Mouse (Mus musculus) stomach, postnatal 0 days (tissue): Measurements from ENCODE around the gene Nap1l5.

Source experiments
- CTCF ChIP-seq: IDR thresholded peaks from 2 replicates; pipeline ENCODE4 v1.5.1; 2016; ENCODE audit warnings: antibody characterized with exemption, low read depth, mild to moderate bottlenecking, moderate library complexity
- EP300 ChIP-seq: optimal IDR thresholded peaks from 2 replicates; pipeline ENCODE3; 2016; ENCODE audit warnings: antibody characterized with exemption

DNA sequence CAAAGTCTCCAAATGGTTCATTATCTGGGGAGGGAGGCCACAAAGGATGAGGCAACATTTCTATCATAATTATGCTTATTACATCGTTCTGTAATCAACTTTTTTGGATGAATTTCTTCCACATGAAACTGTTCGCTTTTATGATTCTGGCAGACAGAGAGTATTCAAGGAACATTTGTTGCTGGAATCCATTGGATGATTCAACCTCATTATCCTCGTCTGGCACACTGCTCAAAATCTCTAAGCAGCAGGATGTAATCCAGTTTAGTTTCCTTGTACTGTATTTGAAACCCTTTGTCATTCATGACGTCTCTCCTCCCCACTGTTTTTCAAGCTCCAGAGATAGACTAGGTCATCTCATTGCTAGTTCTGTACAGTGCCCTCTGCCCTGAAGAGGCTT lies 40.0 kb upstream of the Nap1l5 start:
- TF ChIP-seq CTCF (no peak), EP300 (no peak)
